Mouse (Mus musculus) forelimb bud, embryonic 11.5 days (tissue): Measurements from ENCODE around the gene Tsc22d3.

ENCODE experiments used
- DNase-seq: peaks from one replicate; pipeline ENCODE4 v3.0.0-alpha.2; 2012; ENCODE audit warnings: low read depth, low spot score

Tsc22d3 gene

GRCm38 (mm10) chrX:140600410-140601109 is at the start of gene Tsc22d3:
Tsc22d3 (minus strand) TSS chrX:140600659.
- DNase-seq: peak; percentile 63

GRCm38 (mm10) chrX:140639592-140639991 is 39.1 kb upstream of the Tsc22d3 start:
- no peak for DNase-seq

- no peak for DNase-seq
Measured at GRCm38 (mm10) chrX:140638028-140638427, 37.6 kb upstream of the Tsc22d3 start.

- no peak for DNase-seq
Measured at GRCm38 (mm10) chrX:140624875-140625594, 24.6 kb upstream of the Tsc22d3 start.

GRCm38 (mm10) chrX:140609938-140610337 is 9.5 kb upstream of the Tsc22d3 start:
- no peak for DNase-seq

- DNase-seq: no peak
Measured at GRCm38 (mm10) chrX:140601884-140602283, 1.4 kb upstream of the Tsc22d3 start.

- no peak for DNase-seq
Measured at GRCm38 (mm10) chrX:140601311-140601710, 852 bp upstream of the Tsc22d3 start.

GRCm38 (mm10) chrX:140599561-140600409 is 674 bp downstream of the Tsc22d3 start:
- DNase-seq: no peak

GRCm38 (mm10) chrX:140598850-140599560 is 1.5 kb downstream of the Tsc22d3 start:
- no peak for DNase-seq

GRCm38 (mm10) chrX:140598194-140598849 is 2.1 kb downstream of the Tsc22d3 start:
- DNase-seq: no peak

GRCm38 (mm10) chrX:140591176-140591575 is 9.3 kb downstream of the Tsc22d3 start:
- DNase-seq: no peak

GRCm38 (mm10) chrX:140590142-140590541 is 10.3 kb downstream of the Tsc22d3 start:
- DNase-seq: no peak

GRCm38 (mm10) chrX:140589194-140589751 is 11.2 kb downstream of the Tsc22d3 start:
- DNase-seq: no peak

- no peak for DNase-seq
Measured at GRCm38 (mm10) chrX:140588534-140588933, 11.9 kb downstream of the Tsc22d3 start.

- DNase-seq: no peak
Measured at GRCm38 (mm10) chrX:140580416-140580815, 20.0 kb downstream of the Tsc22d3 start.

- DNase-seq: no peak
Measured at GRCm38 (mm10) chrX:140575636-140576035, 24.8 kb downstream of the Tsc22d3 start.

GRCm38 (mm10) chrX:140575200-140575599 is 25.3 kb downstream of the Tsc22d3 start:
- DNase-seq: no peak

- DNase-seq: peak; percentile 3
Measured at GRCm38 (mm10) chrX:140572702-140573338, 27.6 kb downstream of the Tsc22d3 start.

GRCm38 (mm10) chrX:140569595-140569994 is 30.9 kb downstream of the Tsc22d3 start:
- DNase-seq: no peak
